Mouse (Mus musculus): ENCODE data around the gene C130050O18Rik. TPM values are rescaled to one million over a fixed set of nuclear protein-coding genes. Genes with fewer than 3 reads are reported as not detected.

Gene C130050O18Rik
- total and polyA plus RNA-seq, 3 experiments = 0.12 to 0.21 TPM; not detected in 1

DNA sequence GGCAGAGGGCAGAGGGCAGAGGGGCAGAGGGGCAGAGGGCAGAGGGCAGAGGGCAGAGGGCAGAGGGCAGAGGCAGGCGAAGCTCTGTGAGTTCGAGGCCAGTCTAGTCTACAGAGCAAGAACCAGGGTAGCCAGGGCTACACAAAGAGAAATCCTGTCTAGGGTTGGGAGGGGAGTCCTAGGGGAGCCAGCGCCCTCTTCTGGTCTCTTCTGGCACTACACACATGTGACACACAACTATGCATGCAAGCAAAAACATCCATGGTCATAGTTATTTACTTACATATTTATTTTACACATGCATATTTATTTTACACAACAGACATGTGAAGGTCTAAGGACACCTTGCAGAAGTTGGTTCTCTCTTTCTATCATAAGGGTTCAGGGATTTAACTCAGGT lies 12.4 kb downstream of the C130050O18Rik start:
- Histone ChIP-seq H3K9ac (ENCODE audit: control insufficient read depth, low read depth, low read length, poor library complexity, severe bottlenecking) (no peak overlapping the region), H3K27me3 (ENCODE audit: control insufficient read depth in 1 of 2, insufficient read depth in 2 of 2, low read length in 2 of 2) (no peaks in the 10 kb centered on the region), H3K79me2 (ENCODE audit: control insufficient read depth, insufficient read depth, low read length, poor library complexity) (no peaks in the 10 kb centered on the region), H3K4me1 (ENCODE audit: control insufficient read depth in 1 of 2, insufficient read depth in 2 of 2, low read length in 2 of 2) (no peaks in the 10 kb centered on the region), H3K27ac (ENCODE audit: control insufficient read depth, low read depth, low read length) (no peak overlapping the region), H3K36me3 (ENCODE audit: control insufficient read depth in 1 of 2, insufficient read depth in 2 of 2, low read length in 2 of 2) (no peaks in the 10 kb centered on the region), H3K4me3 (ENCODE audit: control insufficient read depth in 1 of 2, insufficient read depth in 1 of 2, low read depth in 2 of 2, low read length in 2 of 2) (no peak overlapping the region), H3K9me3 (replicated peaks; ENCODE audit: insufficient read depth, low read length) (no peaks in the 10 kb centered on the region)
- DNase-seq (ENCODE audit: low read depth, low spot score) = no peak
- TF ChIP-seq TAL1 (IDR thresholded peaks at IDR 0.05; ENCODE audit: low read length) = no peak
- TF ChIP-seq CTCF (IDR thresholded peaks at IDR 0.05 in 2 of 3, conservative IDR thresholded peaks at IDR 0.05 in 1 of 3; ENCODE audit: control insufficient read depth in 1 of 3, insufficient read depth in 1 of 3, low read depth in 2 of 3, low read length in 3 of 3, poor library complexity in 1 of 3, severe bottlenecking in 1 of 3) = peak; percentile 26 to 37 (median 37)

DNA sequence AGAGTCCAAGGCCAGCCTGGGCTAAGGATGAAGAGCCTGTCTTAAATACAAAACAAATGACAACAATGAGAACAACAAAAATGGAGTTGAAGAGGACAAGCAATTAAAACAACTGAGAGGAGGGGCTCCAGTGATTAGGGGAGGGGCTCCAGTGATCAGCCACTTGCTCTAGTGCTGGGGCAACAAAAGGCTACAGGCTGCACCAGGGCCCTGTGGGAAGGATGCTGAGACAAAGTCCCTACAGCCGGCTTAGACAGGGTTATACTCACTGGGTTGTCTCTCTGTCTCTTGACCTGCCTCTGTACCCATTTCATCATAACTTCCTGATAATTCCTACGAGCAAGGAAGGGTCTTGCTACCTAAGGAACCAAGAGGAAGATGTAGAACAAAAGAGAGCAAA lies 13.0 kb downstream of the C130050O18Rik start:
- Histone ChIP-seq H3K27ac (ENCODE audit: control insufficient read depth, low read depth, low read length) (no peak overlapping the region), H3K36me3 (ENCODE audit: control insufficient read depth in 1 of 2, insufficient read depth in 2 of 2, low read length in 2 of 2) (no peaks in the 10 kb centered on the region)
- TF ChIP-seq E2F4 (IDR thresholded peaks at IDR 0.05; ENCODE audit: borderline replicate concordance, low read depth, low read length) (no peak), JUND (IDR thresholded peaks at IDR 0.05; ENCODE audit: low read depth, low read length) (no peak)

DNA sequence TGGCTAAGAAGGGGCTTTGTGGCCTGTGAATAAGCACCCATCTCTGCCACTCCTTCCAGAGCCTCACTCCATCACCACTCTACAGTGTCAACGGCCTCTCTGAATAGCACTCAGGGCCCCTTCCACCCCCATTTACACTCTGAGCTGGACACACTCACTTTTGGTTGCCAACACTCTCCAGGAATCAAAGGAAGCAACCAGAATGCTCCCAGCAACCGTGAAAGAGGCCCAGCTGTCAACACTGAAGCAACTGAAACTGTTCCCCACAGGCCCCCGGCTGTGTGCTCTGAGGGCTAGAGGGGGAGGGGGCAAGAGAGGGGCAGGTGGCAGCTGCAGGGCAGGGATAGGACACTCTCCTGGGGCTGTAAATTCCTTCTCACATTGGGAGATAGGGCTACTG lies 13.6 kb downstream of the C130050O18Rik start:
- no peak overlapping the region for H3K27ac ChIP-seq (ENCODE audit: control insufficient read depth, low read depth, low read length)
- H3K4me3 ChIP-seq (ENCODE audit: control insufficient read depth in 1 of 2, insufficient read depth in 1 of 2, low read depth in 2 of 2, low read length in 2 of 2) = no peak overlapping the region
- no peaks in the 10 kb centered on the region for H3K9me3 ChIP-seq (replicated peaks; ENCODE audit: insufficient read depth, low read length)
- TF ChIP-seq ELF1 (IDR thresholded peaks at IDR 0.05; ENCODE audit: low read depth, low read length) (no peak), ZMIZ1 (IDR thresholded peaks at IDR 0.05; ENCODE audit: low read depth, low read length) (no peak), MAZ (IDR thresholded peaks at IDR 0.05; ENCODE audit: low read depth, low read length) (no peak), MXI1 (IDR thresholded peaks at IDR 0.05; ENCODE audit: low read depth, low read length) (no peak)
- no peaks in the 10 kb centered on the region for H3K36me3 ChIP-seq (ENCODE audit: control insufficient read depth in 1 of 2, insufficient read depth in 2 of 2, low read length in 2 of 2)
- H3K79me2 ChIP-seq (ENCODE audit: control insufficient read depth, insufficient read depth, low read length, poor library complexity) = no peaks in the 10 kb centered on the region
- H3K4me1 ChIP-seq (ENCODE audit: control insufficient read depth in 1 of 2, insufficient read depth in 2 of 2, low read length in 2 of 2) = no peaks in the 10 kb centered on the region
- no peak overlapping the region for H3K9ac ChIP-seq (ENCODE audit: control insufficient read depth, low read depth, low read length, poor library complexity, severe bottlenecking)
- no peaks in the 10 kb centered on the region for H3K27me3 ChIP-seq (ENCODE audit: control insufficient read depth in 1 of 2, insufficient read depth in 2 of 2, low read length in 2 of 2)
- DNase-seq (ENCODE audit: low read depth, low spot score) = no peak

More for the DNA sequence above, 13.0 kb downstream of the C130050O18Rik start:
- H3K4me1 ChIP-seq (ENCODE audit: control insufficient read depth in 1 of 2, insufficient read depth in 2 of 2, low read length in 2 of 2) = no peaks in the 10 kb centered on the region
- H3K79me2 ChIP-seq (ENCODE audit: control insufficient read depth, insufficient read depth, low read length, poor library complexity) = no peaks in the 10 kb centered on the region
- H3K4me3 ChIP-seq (ENCODE audit: control insufficient read depth in 1 of 2, insufficient read depth in 1 of 2, low read depth in 2 of 2, low read length in 2 of 2) = no peak overlapping the region
- H3K27me3 ChIP-seq (ENCODE audit: control insufficient read depth in 1 of 2, insufficient read depth in 2 of 2, low read length in 2 of 2) = no peaks in the 10 kb centered on the region
- no peak for DNase-seq (ENCODE audit: low read depth, low spot score)
- no peaks in the 10 kb centered on the region for H3K9me3 ChIP-seq (replicated peaks; ENCODE audit: insufficient read depth, low read length)
- no peak overlapping the region for H3K9ac ChIP-seq (ENCODE audit: control insufficient read depth, low read depth, low read length, poor library complexity, severe bottlenecking)
